Mouse (Mus musculus): Measurements from ENCODE around the gene Ticrr. TPM values are rescaled to one million over a fixed set of nuclear protein-coding genes. Genes with fewer than 3 reads are reported as not detected.

The Ticrr gene
- polyA plus RNA-seq, 1 experiment from 2014 or later, result 5.5 TPM

Other genes starting within 250 kb of the Ticrr start
- 14.9 and 16.2 TPM in 2 replicates for gene Polg, start 193.8 kb upstream of the Ticrr start, polyA plus RNA-seq (2015; fragmentation: Nextera tagmentation; extraction: Ambion mirVana)
- 0.15 and 0.18 TPM in 2 replicates for gene Rhcg, start 42.5 kb upstream of the Ticrr start, polyA plus RNA-seq (2015; fragmentation: Nextera tagmentation; extraction: Ambion mirVana)
- gene Kif7, start 55.5 kb downstream of the Ticrr start, polyA plus RNA-seq (2015; fragmentation: Nextera tagmentation; extraction: Ambion mirVana), result 0.19 and 0.22 TPM in 2 replicates
- not detected in 2 replicates for gene Plin1, start 72.7 kb downstream of the Ticrr start, polyA plus RNA-seq (2015; fragmentation: Nextera tagmentation; extraction: Ambion mirVana)
- gene Pex11a, start 82.9 kb downstream of the Ticrr start, polyA plus RNA-seq (2015; fragmentation: Nextera tagmentation; extraction: Ambion mirVana), result 4.5 and 4.9 TPM in 2 replicates
- 0.07 and 0.09 TPM in 2 replicates for gene Wdr93, start 83.0 kb downstream of the Ticrr start, polyA plus RNA-seq (2015; fragmentation: Nextera tagmentation; extraction: Ambion mirVana)
- gene Mesp1, start 133.6 kb downstream of the Ticrr start, polyA plus RNA-seq (2015; fragmentation: Nextera tagmentation; extraction: Ambion mirVana), result 0.09 TPM in 1 of 2 replicates, not detected in the other
- 0.07 TPM in 1 of 2 replicates, not detected in the other for gene Mesp2, start 150.5 kb downstream of the Ticrr start, polyA plus RNA-seq (2015; fragmentation: Nextera tagmentation; extraction: Ambion mirVana)
- 16.8 and 26.6 TPM in 2 replicates for gene Anpep, start 200.9 kb downstream of the Ticrr start, polyA plus RNA-seq (2015; fragmentation: Nextera tagmentation; extraction: Ambion mirVana)